Mouse (Mus musculus): ENCODE results near the gene Fcer1g.

The Fcer1g gene

DNA sequence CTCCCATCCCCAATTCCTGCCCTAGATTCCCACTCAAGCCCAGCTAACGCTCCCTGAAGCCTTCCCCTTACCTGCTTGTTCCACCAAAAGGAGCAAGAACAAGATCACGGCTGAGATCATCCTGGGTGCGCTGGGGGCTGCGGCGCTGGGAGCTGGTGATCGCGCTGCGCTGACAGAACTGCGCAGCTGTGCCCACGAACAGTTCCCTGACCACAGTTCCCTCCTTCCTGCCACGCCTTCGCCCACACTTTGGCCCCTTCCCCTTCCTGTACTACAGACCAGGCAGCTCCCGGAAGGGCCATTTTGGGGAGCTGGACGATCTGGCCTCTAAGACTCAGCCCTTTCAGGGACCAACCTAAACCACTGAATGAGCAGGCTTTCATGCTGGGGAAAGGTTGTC is at the start of gene Fcer1g:
TSS of gene Fcer1g (minus strand) at position 240 of the 400 bp plus-strand sequence.
- in situ Hi-C loops (cut with MboI; ENCODE audit: unreplicated experiment in 2 of 2) = loop anchor here (25.0 kb wide), 2 partner anchors 222 to 597 kb away; partner anchors contain the start of genes Fcgr4 (in 1 of the 2) and Olfml2b (in 1 of the 2)

DNA sequence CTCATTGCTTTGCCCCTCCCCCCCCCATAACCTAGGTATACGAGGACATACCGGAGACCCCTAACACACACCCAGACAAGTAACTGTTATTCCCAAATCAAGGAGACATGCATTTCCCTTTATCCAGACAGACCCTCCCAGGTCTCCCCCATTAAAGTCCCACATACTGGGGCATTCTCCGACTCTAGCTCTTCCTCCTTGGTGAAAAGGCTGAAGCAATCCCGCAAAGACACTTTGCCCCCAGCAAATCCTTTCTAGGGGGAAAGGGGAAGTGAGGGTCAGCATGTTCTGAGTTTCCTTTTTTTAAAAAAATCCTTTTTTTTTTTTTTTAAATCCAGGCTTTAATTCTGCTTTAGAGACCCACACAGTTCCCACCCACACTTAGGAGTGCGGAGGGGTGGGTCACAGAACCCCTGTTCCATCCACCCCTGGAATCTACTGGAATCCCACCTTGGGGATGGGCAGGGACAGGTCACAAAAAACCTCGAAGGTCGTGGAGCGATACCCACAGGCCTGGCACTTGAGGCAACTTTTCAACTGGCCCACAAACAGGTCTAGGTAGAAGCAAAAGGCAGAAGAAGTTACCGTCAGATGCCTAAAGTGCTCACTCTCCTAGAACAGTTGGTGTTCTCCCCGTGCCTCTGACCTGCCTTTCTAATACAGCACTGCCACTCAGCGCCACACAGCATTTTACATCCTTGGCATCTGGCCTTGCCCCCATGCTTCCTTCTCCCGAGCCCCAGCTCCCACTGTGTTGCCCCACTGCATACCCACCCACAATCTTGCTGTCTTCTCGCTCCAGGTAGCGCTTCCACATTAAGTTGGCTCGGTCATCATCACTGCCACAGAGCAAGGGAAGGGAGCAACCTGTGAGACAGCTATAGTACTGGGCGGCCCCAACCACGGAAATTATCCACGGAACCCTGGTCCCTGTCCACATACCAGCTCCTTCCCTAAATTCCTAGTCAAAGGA is 49.3 kb upstream of the Fcer1g start:
- in situ Hi-C loops (cut with MboI; ENCODE audit: unreplicated experiment in 2 of 2) = loop anchor here in 1 of 2 experiments (25.0 kb wide), 1 partner anchor 1746 kb away; the partner anchor contains the start of gene Nuf2

DNA sequence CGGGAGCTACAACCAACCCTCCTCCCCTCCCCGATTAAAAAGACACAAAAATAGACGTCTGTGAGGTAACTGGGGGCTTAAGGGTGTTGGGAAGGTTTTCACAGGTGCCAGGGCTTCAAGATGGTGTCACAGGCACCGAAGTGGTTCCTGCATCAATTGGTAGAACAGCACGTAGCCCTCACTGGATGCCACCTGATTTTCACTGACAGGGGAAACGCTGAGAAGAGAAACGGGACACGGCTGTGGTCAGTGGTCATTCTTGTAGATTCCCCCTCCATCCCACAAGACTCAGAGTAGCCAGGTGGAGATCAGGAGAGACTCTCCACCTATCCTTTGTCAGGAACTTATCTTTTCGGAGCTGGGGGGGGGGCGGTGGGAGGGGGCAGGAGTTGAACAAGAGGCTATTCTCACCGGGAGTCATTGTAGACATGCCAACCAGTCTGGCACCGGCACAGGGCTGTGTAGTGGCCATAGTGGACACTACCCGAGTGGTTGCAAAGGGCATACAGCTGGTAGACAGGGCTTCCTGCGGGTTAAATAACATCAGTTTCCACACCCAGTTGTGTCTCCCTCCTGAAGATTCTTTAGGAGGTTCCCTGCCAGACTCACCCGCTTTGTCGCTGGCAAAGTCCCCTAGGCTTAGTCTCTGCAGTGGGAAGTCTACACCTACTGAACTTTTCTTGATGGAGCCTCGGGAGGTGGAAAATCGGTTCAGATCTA is 48.1 kb upstream of the Fcer1g start:
- in situ Hi-C loops (cut with MboI; ENCODE audit: unreplicated experiment in 2 of 2) = loop anchor here in 1 of 2 experiments (25.0 kb wide), 1 partner anchor 1745 kb away; the partner anchor contains the start of gene Nuf2

DNA sequence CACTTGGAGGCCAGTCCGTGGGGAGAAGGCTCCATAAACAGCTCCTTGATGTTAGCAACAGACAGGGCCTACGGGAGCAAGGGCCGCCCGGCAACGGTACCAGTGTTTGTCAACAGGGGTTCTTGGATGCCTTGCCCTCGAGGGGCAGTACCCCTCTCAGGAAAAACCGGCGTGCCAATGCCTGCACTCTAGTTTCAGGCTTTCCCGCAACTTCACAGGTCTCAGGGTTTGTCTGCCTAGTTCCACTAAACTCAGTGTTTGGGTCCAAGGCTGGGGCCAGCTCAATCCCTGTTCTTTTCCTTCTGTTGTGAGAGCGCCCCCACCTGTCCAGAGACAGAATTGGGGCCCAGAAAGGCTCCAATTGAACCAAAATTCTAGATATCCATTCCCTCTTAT is 47.4 kb upstream of the Fcer1g start:
- in situ Hi-C loops (cut with MboI; ENCODE audit: unreplicated experiment in 2 of 2) = loop anchor here in 1 of 2 experiments (25.0 kb wide), 1 partner anchor 1744 kb away; the partner anchor contains the start of gene Nuf2

DNA sequence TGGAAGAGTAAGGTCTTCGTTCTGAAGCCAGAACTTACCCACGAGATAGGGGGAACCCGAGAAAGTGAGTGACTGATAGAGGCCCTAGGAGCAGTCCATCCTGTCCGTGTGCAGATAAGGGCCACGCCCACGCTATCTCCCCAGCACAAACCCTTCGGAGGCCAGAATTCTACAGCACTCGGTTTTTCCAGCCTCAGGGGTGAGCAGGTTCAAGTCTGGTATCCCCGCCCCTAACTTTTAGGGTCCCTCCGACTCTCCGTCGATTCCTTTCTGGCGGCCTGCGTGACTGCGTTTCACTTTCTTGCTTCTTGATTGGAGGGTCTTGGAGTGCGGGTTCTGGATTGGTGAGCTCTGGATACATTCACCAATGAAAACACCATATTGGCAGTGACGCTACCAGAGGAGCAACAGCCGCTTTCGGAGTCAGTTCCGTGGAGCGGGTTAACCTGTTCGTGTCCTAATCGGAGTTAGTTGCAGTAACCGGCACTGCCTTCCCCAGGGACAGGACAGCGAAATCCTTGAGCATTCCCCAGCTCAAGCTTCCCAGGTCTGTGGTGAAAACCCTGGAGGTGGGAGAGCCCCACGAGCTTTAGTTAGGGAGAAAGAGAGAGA is 46.9 kb upstream of the Fcer1g start, which contains the start of gene Ppox:
TSS of gene Ppox (minus strand) at position 271 of the 612 bp plus-strand sequence.
- in situ Hi-C loops (cut with MboI; ENCODE audit: unreplicated experiment in 2 of 2) = loop anchor here in 1 of 2 experiments (25.0 kb wide), 1 partner anchor 1744 kb away; the partner anchor contains the start of gene Nuf2

DNA sequence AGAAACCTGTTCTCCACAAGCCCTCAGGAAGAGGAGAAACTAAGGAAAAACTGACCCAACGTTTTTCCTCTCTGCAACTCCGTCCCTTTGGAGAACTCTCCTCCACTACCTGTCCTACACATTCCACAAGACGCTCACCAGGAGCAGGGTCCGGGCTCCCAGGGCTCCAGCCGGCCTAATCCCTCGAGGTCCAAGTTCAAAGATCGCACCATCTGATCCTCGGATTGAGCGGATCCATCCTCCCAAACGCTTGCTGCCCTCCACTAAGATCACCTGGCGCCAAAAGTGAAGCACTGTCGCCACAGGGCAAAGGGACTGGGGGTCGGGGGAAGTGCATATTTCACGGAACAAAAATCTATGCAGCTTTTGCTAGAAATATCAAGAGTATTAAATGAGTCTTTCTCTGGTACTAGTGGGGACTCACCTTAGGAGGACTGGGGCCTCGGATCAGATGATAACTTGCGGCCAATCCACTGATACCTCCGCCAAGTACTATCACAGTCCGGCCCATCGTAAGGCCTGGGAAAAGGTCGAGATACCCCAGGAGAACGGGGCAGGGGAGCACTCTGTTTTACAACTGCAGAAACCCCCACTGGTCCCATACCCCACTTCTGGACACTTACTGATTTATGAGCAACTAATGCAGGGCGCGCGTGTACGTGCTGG is 46.2 kb upstream of the Fcer1g start:
- in situ Hi-C loops (cut with MboI; ENCODE audit: unreplicated experiment in 2 of 2) = loop anchor here in 1 of 2 experiments (25.0 kb wide), 1 partner anchor 1743 kb away; the partner anchor contains the start of gene Nuf2

DNA sequence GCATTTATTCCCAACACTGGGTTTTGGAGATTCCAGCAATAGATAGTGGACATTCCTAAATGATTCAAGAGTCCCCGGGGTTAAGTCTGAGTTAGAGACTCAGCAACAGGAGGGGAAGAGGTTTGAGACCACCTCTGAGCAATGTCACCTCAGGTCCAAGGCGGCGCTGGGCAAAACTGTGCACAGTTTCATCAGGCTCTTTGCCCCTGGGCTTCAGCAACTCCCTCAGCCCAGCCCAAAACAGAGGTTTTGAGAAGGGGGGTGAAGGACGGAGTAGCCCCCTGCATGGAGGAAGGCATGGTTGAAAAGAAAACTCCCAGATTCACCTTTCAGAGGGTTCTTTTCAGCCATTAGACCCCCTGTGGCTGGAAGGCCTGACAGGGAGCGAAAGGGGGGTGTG is 45.6 kb upstream of the Fcer1g start:
- in situ Hi-C loops (cut with MboI; ENCODE audit: unreplicated experiment in 2 of 2) = loop anchor here in 1 of 2 experiments (25.0 kb wide), 1 partner anchor 1742 kb away; the partner anchor contains the start of gene Nuf2

DNA sequence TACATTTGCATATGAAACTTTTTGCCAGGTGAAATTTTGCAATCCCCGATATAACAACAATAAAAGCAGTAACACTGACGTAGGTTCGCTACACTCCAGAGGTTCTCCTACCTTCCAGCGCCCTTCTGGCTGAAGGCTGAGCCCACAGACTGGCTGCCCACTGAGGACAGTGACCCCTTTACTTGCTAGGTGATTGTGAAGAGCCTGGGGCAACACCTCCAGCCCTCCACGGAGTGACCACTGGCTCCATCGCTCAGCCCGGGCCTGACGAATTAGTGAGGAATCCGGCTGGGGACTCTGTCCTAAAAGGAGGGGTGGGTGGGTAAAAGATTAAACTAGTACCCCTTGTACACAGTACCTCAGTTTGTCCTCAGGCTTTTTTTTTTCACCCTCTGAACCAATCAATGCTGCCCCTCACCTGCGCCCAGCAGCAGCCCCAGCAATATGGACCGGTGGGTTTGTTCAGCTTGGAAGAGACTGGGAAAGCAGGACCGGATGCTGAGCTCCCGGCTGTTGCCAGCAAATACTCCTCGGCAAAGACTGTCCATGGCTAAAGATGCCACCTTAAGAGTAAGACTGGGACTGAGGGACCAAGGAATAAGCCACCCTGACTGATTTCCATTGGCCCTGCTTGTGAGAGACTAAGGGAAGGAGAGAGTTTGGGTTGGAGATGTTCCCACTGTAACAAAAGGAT is 45.0 kb upstream of the Fcer1g start:
- in situ Hi-C loops (cut with MboI; ENCODE audit: unreplicated experiment in 2 of 2) = loop anchor here in 1 of 2 experiments (25.0 kb wide), 1 partner anchor 1742 kb away; the partner anchor contains the start of gene Nuf2

DNA sequence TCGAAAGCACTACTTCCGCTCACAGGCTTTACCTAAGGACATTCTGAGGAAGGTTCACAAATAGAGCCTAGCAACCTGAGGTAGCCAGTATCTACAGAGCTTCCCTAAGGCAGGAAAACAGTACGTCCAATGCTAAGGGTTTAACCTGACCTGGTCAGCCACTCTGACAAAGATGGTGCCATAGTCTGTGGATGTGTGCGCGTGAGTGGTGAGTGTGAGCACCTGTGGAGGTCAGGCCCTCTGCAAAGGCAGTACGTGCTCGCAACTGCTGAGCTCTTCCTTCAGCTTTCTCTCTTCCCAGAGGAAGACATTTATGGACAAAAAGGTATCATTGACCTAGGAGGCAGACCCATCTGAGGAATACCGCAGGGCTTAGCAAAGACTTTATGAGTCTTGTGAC is 44.3 kb upstream of the Fcer1g start:
- in situ Hi-C loops (cut with MboI; ENCODE audit: unreplicated experiment in 2 of 2) = loop anchor here in 1 of 2 experiments (25.0 kb wide), 1 partner anchor 1741 kb away; the partner anchor contains the start of gene Nuf2

DNA sequence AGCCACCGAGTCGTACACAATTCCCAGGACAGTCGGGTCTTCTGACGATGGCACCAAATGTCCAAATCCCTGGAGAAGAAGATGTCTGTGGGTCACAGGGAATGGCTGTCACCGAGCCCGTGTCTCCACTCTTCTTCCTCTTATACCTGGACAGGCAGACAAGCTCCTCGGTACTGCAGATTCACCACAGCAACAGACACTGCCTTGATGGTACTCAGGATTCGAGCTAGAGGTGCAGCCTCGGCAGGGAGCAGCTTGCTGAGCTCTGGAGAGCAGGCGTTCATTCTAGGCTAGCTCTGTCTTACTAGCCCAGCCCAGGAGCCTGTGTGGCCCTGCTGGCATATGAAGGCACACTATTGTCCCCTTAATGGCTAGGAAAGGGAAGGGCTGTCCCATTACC is 43.6 kb upstream of the Fcer1g start:
- in situ Hi-C loops (cut with MboI; ENCODE audit: unreplicated experiment in 2 of 2) = loop anchor here in 1 of 2 experiments (25.0 kb wide), 1 partner anchor 1740 kb away; the partner anchor contains the start of gene Nuf2

DNA sequence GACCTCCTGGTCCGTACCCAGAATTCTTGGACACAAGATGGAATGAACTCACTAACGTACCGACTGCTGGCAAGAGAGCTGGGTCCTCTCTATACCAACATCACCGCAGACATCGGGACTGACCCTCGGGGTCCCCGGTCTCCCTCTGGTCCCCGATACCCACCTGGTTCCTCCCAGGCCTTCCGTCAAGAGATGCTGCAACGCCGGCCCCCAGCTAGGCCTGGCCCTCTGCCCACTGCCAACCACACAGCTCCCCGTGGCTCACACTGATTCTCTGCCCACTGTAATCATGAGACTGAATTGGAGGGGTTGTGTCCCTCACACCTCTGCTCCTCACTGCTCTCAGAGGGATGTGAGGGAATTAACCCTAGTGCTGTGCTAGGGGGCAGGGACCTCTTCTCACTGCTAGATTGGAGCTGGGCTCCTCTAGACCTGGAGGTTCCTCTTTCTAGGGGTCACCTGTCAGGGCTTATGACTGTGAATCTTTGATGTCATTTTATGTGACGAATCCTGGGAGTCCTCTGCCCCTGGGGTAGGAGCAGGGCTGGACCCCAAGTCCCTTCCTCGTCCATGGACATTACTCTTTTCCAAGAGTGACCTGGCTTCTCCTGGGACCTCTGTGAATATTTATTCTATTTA is 42.1 kb upstream of the Fcer1g start:
- in situ Hi-C loops (cut with MboI; ENCODE audit: unreplicated experiment in 2 of 2) = loop anchor here in 1 of 2 experiments (25.0 kb wide), 1 partner anchor 1739 kb away; the partner anchor contains the start of gene Nuf2

DNA sequence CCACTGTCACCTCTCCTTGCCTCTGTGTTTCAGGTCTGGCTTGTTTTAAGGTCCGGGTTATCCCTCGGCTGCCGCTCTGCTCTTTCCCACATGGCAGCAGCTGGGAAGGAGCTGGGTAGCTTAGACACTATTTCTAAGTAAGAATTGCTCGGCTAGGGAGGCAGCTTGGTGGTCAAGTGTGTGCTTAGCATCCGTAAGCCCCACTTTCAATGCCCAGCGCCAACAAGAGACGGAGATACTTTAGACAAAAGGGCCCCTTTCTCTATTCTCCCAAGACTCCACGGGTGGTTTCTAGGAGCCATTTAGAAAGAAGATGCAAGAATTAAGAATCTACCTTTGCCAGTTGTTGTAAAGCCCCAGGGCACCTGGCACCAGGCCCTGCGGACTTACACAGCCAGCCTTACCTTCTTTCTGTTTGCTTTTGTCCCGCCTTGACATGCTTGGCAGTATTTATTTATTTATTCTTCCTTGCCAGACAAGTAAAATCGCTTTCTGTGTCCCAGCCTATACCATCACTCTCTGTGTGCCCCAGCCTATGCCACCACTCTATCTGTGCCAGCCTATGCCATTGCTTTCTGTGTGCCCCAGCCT is 41.1 kb upstream of the Fcer1g start:
- in situ Hi-C loops (cut with MboI; ENCODE audit: unreplicated experiment in 2 of 2) = loop anchor here in 1 of 2 experiments (25.0 kb wide), 1 partner anchor 1738 kb away; the partner anchor contains the start of gene Nuf2

DNA sequence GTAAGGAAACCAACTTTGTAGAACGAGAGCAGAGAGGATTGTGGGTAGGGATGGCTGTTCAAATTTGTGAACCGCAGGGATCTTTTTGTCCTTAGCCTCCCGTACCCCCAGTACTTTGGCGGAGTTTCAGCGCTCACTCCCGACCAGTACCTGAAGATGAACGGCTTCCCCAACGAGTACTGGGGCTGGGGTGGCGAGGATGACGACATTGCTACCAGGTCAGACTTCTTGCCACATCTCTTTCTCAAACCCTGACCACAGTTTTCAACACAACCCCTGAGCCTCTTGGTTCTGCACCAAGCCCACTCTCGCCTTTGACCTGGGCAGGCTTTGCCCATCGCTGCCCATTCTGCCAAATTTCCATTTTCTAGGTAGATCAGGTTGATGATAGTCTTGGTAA is 40.0 kb upstream of the Fcer1g start:
- in situ Hi-C loops (cut with MboI; ENCODE audit: unreplicated experiment in 2 of 2) = loop anchor here in 1 of 2 experiments (25.0 kb wide), 1 partner anchor 637 kb away; the partner anchor contains the start of gene Olfml2b

DNA sequence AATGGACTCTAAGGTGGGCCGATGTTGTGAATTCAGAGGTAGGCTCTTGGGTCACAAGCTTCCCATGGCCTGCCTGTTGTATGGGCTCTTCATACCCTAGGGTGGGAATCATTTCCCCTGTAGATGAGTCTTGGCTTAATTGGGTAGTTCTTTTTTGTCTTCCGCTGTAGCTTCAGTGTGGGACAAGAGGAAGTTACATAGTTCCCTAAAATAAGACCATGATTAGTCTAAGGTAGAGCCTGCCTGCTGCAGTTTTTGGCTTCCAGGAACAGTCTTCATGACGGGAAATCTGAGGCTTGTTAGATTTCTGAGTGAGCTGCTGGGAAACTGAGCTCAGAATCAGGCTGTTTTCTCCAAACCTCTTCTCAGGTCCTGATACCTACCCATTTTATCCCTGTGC is 37.9 kb upstream of the Fcer1g start:
- in situ Hi-C loops (cut with MboI; ENCODE audit: unreplicated experiment in 2 of 2) = loop anchor here in 1 of 2 experiments (25.0 kb wide), 1 partner anchor 635 kb away; the partner anchor contains the start of gene Olfml2b

DNA sequence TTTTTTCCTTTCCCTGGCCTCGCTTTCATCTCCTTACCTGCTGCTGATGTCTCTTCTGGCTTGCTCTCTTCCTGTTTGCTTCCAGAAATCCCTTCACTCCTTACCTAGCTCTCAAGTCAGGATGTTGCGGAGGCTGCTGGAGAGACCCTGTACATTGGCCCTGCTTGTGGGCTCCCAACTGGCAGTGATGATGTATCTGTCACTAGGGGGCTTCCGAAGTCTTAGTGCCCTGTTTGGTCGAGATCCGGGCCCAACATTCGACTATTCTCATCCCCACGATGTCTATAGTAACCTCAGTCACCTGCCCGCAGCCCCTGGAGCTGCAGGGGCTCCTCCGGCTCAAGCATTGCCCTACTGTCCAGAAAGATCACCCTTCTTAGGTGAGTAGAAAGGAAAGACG is 37.5 kb upstream of the Fcer1g start:
- in situ Hi-C loops (cut with MboI; ENCODE audit: unreplicated experiment in 2 of 2) = loop anchor here in 1 of 2 experiments (25.0 kb wide), 1 partner anchor 634 kb away; the partner anchor contains the start of gene Olfml2b

DNA sequence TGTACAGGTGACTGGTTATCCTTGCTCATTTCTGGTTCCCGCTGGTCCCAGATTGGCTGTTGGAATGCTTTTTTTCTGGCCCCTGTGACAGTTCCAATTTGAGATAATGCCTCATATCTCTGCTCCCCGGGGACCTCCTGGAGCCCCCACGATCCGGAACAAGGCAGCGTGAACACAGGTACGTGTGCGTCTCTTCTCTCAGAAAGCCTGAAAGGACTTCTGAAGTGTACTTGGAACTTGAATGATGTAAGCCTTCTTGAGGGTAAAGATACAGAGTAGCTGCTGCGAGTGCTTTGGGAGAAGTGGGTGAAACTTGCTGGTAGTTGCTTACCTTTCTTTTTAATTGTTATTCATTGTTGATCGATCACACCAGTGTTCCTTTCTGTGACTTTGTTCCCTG is 37.0 kb upstream of the Fcer1g start:
- in situ Hi-C loops (cut with MboI; ENCODE audit: unreplicated experiment in 2 of 2) = loop anchor here in 1 of 2 experiments (25.0 kb wide), 1 partner anchor 634 kb away; the partner anchor contains the start of gene Olfml2b

DNA sequence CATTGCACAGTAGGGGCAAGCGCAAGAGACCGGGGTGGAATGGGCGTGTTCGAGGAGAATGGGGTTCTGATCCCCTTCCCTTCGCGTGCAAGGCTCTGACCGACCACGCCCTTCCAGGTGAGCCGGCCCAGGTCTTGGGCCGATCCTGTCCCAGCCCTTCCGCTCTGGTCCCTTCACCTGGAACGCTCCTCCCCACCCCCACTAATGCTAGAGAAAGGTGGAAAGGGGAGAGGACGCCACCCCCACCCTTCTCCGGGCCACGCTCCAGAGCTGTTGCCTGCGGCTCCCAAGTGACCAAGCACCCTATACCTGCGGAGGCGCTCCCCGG is 36.4 kb upstream of the Fcer1g start:
- in situ Hi-C loops (cut with MboI; ENCODE audit: unreplicated experiment in 2 of 2) = loop anchor here in 1 of 2 experiments (25.0 kb wide), 1 partner anchor 633 kb away; the partner anchor contains the start of gene Olfml2b

Measured in v-Abl transformed pro-B cells (cell line).